Mouse (Mus musculus): ENCODE results near the gene Mea1. TPM values are rescaled to one million over a fixed set of nuclear protein-coding genes. Genes with fewer than 3 reads are reported as not detected.

Gene Mea1
- polyA plus RNA-seq (2015; fragmentation: Nextera tagmentation; extraction: Ambion mirVana) = 291 and 302 TPM in 2 replicates

GRCm38 (mm10) chr17:46678416-46678815, at the start of gene Mea1:
Gene Mea1, plus strand, starts transcription at chr17:46678793.
- peaks cover 34% of the 10 kb centered on the region for H3K36me3 ChIP-seq

GRCm38 (mm10) chr17:46629685-46630441, 48.7 kb upstream of the Mea1 start:
- WGBS = 10% methylated on average over 12 of the region's 12 CpGs
- no peaks in the 10 kb centered on the region for H3K9me3 ChIP-seq
- H3K27ac ChIP-seq (replicated peaks) = peak overlapping the region; percentile 86
- peak; percentile 29 for ATAC-seq (ENCODE audit: low FRiP score, low read depth)
- H3K4me3 ChIP-seq = peak overlapping the region; percentile 58
- peak overlapping the region; percentile 73; the same call in 1 of the 2 replicates for H3K9ac ChIP-seq
- H3K36me3 ChIP-seq = peaks cover 16% of the 10 kb centered on the region
- H3K4me2 ChIP-seq = peak overlapping the region; percentile 73
- H3K4me1 ChIP-seq (replicated peaks) = peaks cover 29% of the 10 kb centered on the region
- H3K27me3 ChIP-seq = no peaks in the 10 kb centered on the region

More at GRCm38 (mm10) chr17:46678416-46678815, at the start of gene Mea1:
- 94% methylated on average over 8 of the region's 9 CpGs for WGBS
- peak within 1 kb of the TSS; percentile 83 for H3K4me3 ChIP-seq
- H3K4me1 ChIP-seq (replicated peaks) = peaks cover 44% of the 10 kb centered on the region
- H3K4me2 ChIP-seq = peak within 1 kb of the TSS; percentile 81
- no peak for ATAC-seq (ENCODE audit: low FRiP score, low read depth)
- peak within 1 kb of the TSS; percentile 93; the same call in 1 of the 2 replicates for H3K27ac ChIP-seq (replicated peaks)
- H3K9ac ChIP-seq = peak within 1 kb of the TSS; percentile 79
- no peaks in the 10 kb centered on the region for H3K9me3 ChIP-seq
- H3K27me3 ChIP-seq = no peaks in the 10 kb centered on the region

GRCm38 (mm10) chr17:46636831-46637523, 41.6 kb upstream of the Mea1 start:
- ATAC-seq (ENCODE audit: low FRiP score, low read depth) = no peak
- H3K36me3 ChIP-seq = peaks cover 36% of the 10 kb centered on the region

GRCm38 (mm10) chr17:46639929-46640328, 38.7 kb upstream of the Mea1 start:
- Histone ChIP-seq H3K27me3 (no peaks in the 10 kb centered on the region), H3K4me3 (no peak overlapping the region), H3K9me3 (no peaks in the 10 kb centered on the region), H3K36me3 (peaks cover 27% of the 10 kb centered on the region; the same call in 1 of the 2 replicates), H3K4me2 (no peak overlapping the region), H3K4me1 (replicated peaks) (peaks cover 18% of the 10 kb centered on the region), H3K9ac (no peak overlapping the region), H3K27ac (replicated peaks) (no peak overlapping the region)
- ATAC-seq (ENCODE audit: low FRiP score, low read depth) = no peak
- WGBS = 87% methylated on average over 9 of the region's 9 CpGs

More at GRCm38 (mm10) chr17:46636831-46637523, 41.6 kb upstream of the Mea1 start:
- peak overlapping the region; percentile 40 for H3K4me2 ChIP-seq
- no peaks in the 10 kb centered on the region for H3K9me3 ChIP-seq
- WGBS = 18% methylated on average over 15 of the region's 15 CpGs
- H3K4me3 ChIP-seq = no peak overlapping the region
- peaks cover 8% of the 10 kb centered on the region; the same call in 1 of the 2 replicates for H3K4me1 ChIP-seq (replicated peaks)
- no peaks in the 10 kb centered on the region for H3K27me3 ChIP-seq
- H3K9ac ChIP-seq = no peak overlapping the region
- no peak overlapping the region for H3K27ac ChIP-seq (replicated peaks)

- WGBS = 95% methylated on average over 17 of the region's 17 CpGs
- Histone ChIP-seq H3K36me3 (peaks cover 23% of the 10 kb centered on the region; the same call in 1 of the 2 replicates), H3K9ac (no peak overlapping the region), H3K4me2 (no peak overlapping the region), H3K4me1 (replicated peaks) (peaks cover 22% of the 10 kb centered on the region), H3K4me3 (no peak overlapping the region), H3K27ac (replicated peaks) (no peak overlapping the region), H3K9me3 (no peaks in the 10 kb centered on the region), H3K27me3 (no peaks in the 10 kb centered on the region)
- no peak for ATAC-seq (ENCODE audit: low FRiP score, low read depth)
Measured at GRCm38 (mm10) chr17:46642060-46642459, 36.5 kb upstream of the Mea1 start.

- Histone ChIP-seq H3K4me2 (peak overlapping the region; percentile 80), H3K27ac (replicated peaks) (no peak overlapping the region), H3K27me3 (no peaks in the 10 kb centered on the region), H3K36me3 (peaks cover 20% of the 10 kb centered on the region; the same call in 1 of the 2 replicates), H3K4me1 (replicated peaks) (peaks cover 26% of the 10 kb centered on the region), H3K9ac (peak overlapping the region; percentile 68), H3K9me3 (no peaks in the 10 kb centered on the region), H3K4me3 (peak overlapping the region; percentile 72)
- 92% methylated on average over 12 of the region's 12 CpGs for WGBS
- ATAC-seq (ENCODE audit: low FRiP score, low read depth) = no peak
Measured at GRCm38 (mm10) chr17:46644152-46644805, 34.3 kb upstream of the Mea1 start.

GRCm38 (mm10) chr17:46644916-46645475, 33.6 kb upstream of the Mea1 start:
- Histone ChIP-seq H3K4me3 (peak overlapping the region; percentile 72), H3K4me1 (replicated peaks) (peaks cover 33% of the 10 kb centered on the region), H3K27ac (replicated peaks) (peak overlapping the region; percentile 47), H3K27me3 (no peaks in the 10 kb centered on the region), H3K36me3 (peaks cover 14% of the 10 kb centered on the region; the same call in 1 of the 2 replicates), H3K4me2 (peak overlapping the region; percentile 80), H3K9ac (peak overlapping the region; percentile 68), H3K9me3 (no peaks in the 10 kb centered on the region)
- peak; percentile 13; the same call in 1 of the 2 replicates for ATAC-seq (ENCODE audit: low FRiP score, low read depth)
- WGBS = 11% methylated on average over 11 of the region's 11 CpGs

GRCm38 (mm10) chr17:46645561-46646321, 32.9 kb upstream of the Mea1 start, which contains the start of the genes Klc4 and Mrpl2:
Gene Klc4, minus strand, starts transcription at chr17:46646022.
Gene Mrpl2, plus strand, starts transcription at chr17:46646229.
- Histone ChIP-seq H3K9me3 (no peaks in the 10 kb centered on the region), H3K4me2 (peak within 1 kb of the TSS; percentile 80), H3K27ac (replicated peaks) (peak within 1 kb of the TSS; percentile 93), H3K9ac (peak within 1 kb of the TSS; percentile 80), H3K27me3 (no peaks in the 10 kb centered on the region), H3K36me3 (peaks cover 7% of the 10 kb centered on the region; the same call in 1 of the 2 replicates), H3K4me1 (replicated peaks) (peaks cover 33% of the 10 kb centered on the region), H3K4me3 (peak within 1 kb of the TSS; percentile 72)
- ATAC-seq (ENCODE audit: low FRiP score, low read depth) = peak; percentile 71
- WGBS = under 1% methylated on average over 53 of the region's 53 CpGs

- peak overlapping the region; percentile 72 for H3K4me3 ChIP-seq
- ATAC-seq (ENCODE audit: low FRiP score, low read depth) = peak; percentile 23; the same call in 1 of the 2 replicates
- peak overlapping the region; percentile 93 for H3K27ac ChIP-seq (replicated peaks)
- H3K4me2 ChIP-seq = peak overlapping the region; percentile 72
- peaks cover 38% of the 10 kb centered on the region for H3K4me1 ChIP-seq (replicated peaks)
- 0 out of 2 replicates have a peak, but pooled peaks cover 4% of the 10 kb centered on the region for H3K36me3 ChIP-seq
- peak overlapping the region; percentile 80 for H3K9ac ChIP-seq
- H3K27me3 ChIP-seq = no peaks in the 10 kb centered on the region
- WGBS = 0% methylated on average over 19 of the region's 19 CpGs
- no peaks in the 10 kb centered on the region for H3K9me3 ChIP-seq
Measured at GRCm38 (mm10) chr17:46646322-46646662, 32.3 kb upstream of the Mea1 start.

- no peak overlapping the region for H3K27ac ChIP-seq (replicated peaks)
- no peaks in the 10 kb centered on the region for H3K27me3 ChIP-seq
- no peak overlapping the region for H3K4me3 ChIP-seq
- H3K9me3 ChIP-seq = no peaks in the 10 kb centered on the region
- WGBS = 93% methylated on average over 7 of the region's 7 CpGs
- ATAC-seq (ENCODE audit: low FRiP score, low read depth) = no peak
- H3K4me2 ChIP-seq = no peak overlapping the region
- no peak overlapping the region for H3K9ac ChIP-seq
- peaks cover 48% of the 10 kb centered on the region for H3K4me1 ChIP-seq (replicated peaks)
- H3K36me3 ChIP-seq = 0 out of 2 replicates have a peak, but pooled peaks cover 4% of the 10 kb centered on the region
Measured at GRCm38 (mm10) chr17:46647279-46647678, 31.3 kb upstream of the Mea1 start.

GRCm38 (mm10) chr17:46648436-46648835, 30.2 kb upstream of the Mea1 start:
- H3K27ac ChIP-seq (replicated peaks) = no peak overlapping the region
- WGBS = 93% methylated on average over 9 of the region's 9 CpGs
- no peaks in the 10 kb centered on the region for H3K9me3 ChIP-seq
- no peak overlapping the region for H3K9ac ChIP-seq
- no peaks in the 10 kb centered on the region for H3K27me3 ChIP-seq
- H3K36me3 ChIP-seq = peaks cover 15% of the 10 kb centered on the region
- ATAC-seq (ENCODE audit: low FRiP score, low read depth) = no peak
- H3K4me1 ChIP-seq (replicated peaks) = peaks cover 58% of the 10 kb centered on the region
- H3K4me3 ChIP-seq = no peak overlapping the region
- no peak overlapping the region for H3K4me2 ChIP-seq

All from hindbrain, embryonic 15.5 days (tissue).